Mouse (Mus musculus): ENCODE results near the gene Cd3g.

GRCm38 (mm10) chr9:44969450-44969849 lies 10.8 kb downstream of the Cd3g start:
- TF ChIP-seq GATA1 (IDR thresholded peaks at IDR 0.05; ENCODE audit: borderline replicate concordance, low read length) (no peak), FLI1 (IDR thresholded peaks at IDR 0.05; ENCODE audit: low read length) (no peak)

Measured in megakaryocyte, embryonic 14.5 days (primary cell).